Mouse (Mus musculus) midbrain, embryonic 12.5 days (tissue): ENCODE data around the gene Slit3. TPM values are rescaled to one million over a fixed set of nuclear protein-coding genes. Genes with fewer than 3 reads are reported as not detected.

Experiments used
- ATAC-seq: fragments of 200-750 bp; cut with Nextera tagmentation; 2 replicates; pipeline ENCODE4 v1.8.0; 2017; ENCODE audit warnings: low read depth, moderate TSS enrichment, moderate library complexity; ENCODE audit not compliant: low FRiP score
- H3K27ac ChIP-seq: fragments of 300-500 bp; sonication (generic); replicated peaks from 2 replicates; pipeline ENCODE4 v1.5.1; 2016; ENCODE audit warnings: mild to moderate bottlenecking
- H3K27me3 ChIP-seq: fragments of 300-500 bp; sonication (generic); 2 replicates; pipeline ENCODE4 v1.6.1; 2016; ENCODE audit warnings: mild to moderate bottlenecking
- H3K36me3 ChIP-seq: fragments of 300-500 bp; sonication (generic); 2 replicates; pipeline ENCODE4 v1.6.1; 2016
- H3K4me1 ChIP-seq: fragments of 300-500 bp; sonication (generic); 2 replicates; pipeline ENCODE4 v1.6.1; 2016
- H3K4me2 ChIP-seq: fragments of 300-500 bp; sonication (generic); replicated peaks from 2 replicates; pipeline ENCODE4 v1.6.1; 2016; ENCODE audit warnings: mild to moderate bottlenecking, moderate library complexity
- H3K4me3 ChIP-seq: fragments of 300-500 bp; sonication (generic); 2 replicates; pipeline ENCODE4 v1.5.1; 2016; ENCODE audit warnings: mild to moderate bottlenecking
- H3K9ac ChIP-seq: fragments of 300-500 bp; sonication (generic); replicated peaks from 2 replicates; pipeline ENCODE4 v1.6.1; 2016; ENCODE audit warnings: mild to moderate bottlenecking, moderate library complexity
- H3K9me3 ChIP-seq: fragments of 300-500 bp; sonication (generic); 2 replicates; pipeline ENCODE4 v1.6.1; 2016; ENCODE audit warnings: mild to moderate bottlenecking
- WGBS: fragments of 180-500 bp; shearing (Covaris S2); methylation state at CpG from one replicate; pipeline ENCODE4 v1.1.7; 2016; 5-methylcytosine and 5-hydroxymethylcytosine counted together
- polyA plus RNA-seq: library from polyadenylated mRNA; unstranded; fragments of >200 nt; fragmentation: Nextera tagmentation; extraction: Ambion mirVana; gene quantifications from 2 replicates; pipeline ENCODE4 v1.2.1, GENCODE M21; 2016

Gene Slit3
- polyA plus RNA-seq, 1 experiment from 2014 or later = 16.2 TPM

GRCm38 (mm10) chr11:35282825-35283571 lies 162.0 kb downstream of the Slit3 start:
- peaks cover 54% of the 10 kb centered on the region for H3K27me3 ChIP-seq
- no peak overlapping the region for H3K27ac ChIP-seq
- no peaks in the 10 kb centered on the region for H3K36me3 ChIP-seq
- ATAC-seq = peak; percentile 47; the same call in 1 of the 2 replicates
- peak overlapping the region; percentile 29 for H3K4me2 ChIP-seq
- no peak overlapping the region for H3K4me3 ChIP-seq
- peaks cover 16% of the 10 kb centered on the region for H3K4me1 ChIP-seq
- WGBS = 16% methylated on average over 12 of the region's 12 CpGs
- H3K9ac ChIP-seq = no peak overlapping the region
- H3K9me3 ChIP-seq = no peaks in the 10 kb centered on the region

- no peak for ATAC-seq
- Histone ChIP-seq H3K9ac (no peak overlapping the region), H3K4me3 (no peak overlapping the region), H3K27me3 (peaks cover 53% of the 10 kb centered on the region), H3K4me1 (peaks cover 14% of the 10 kb centered on the region), H3K9me3 (no peaks in the 10 kb centered on the region), H3K27ac (no peak overlapping the region), H3K4me2 (no peak overlapping the region), H3K36me3 (no peaks in the 10 kb centered on the region)
- WGBS = 28% methylated on average over 3 of the region's 3 CpGs
Observed at GRCm38 (mm10) chr11:35283767-35284166, 162.7 kb downstream of the Slit3 start.

GRCm38 (mm10) chr11:35286578-35287390 lies 165.8 kb downstream of the Slit3 start:
- Histone ChIP-seq H3K27ac (no peak overlapping the region), H3K4me2 (no peak overlapping the region), H3K27me3 (peaks cover 37% of the 10 kb centered on the region), H3K9me3 (no peaks in the 10 kb centered on the region), H3K4me3 (no peak overlapping the region), H3K4me1 (peaks cover 14% of the 10 kb centered on the region), H3K36me3 (no peaks in the 10 kb centered on the region), H3K9ac (no peak overlapping the region)
- ATAC-seq = no peak
- WGBS = 77% methylated on average over 13 of the region's 13 CpGs

- Histone ChIP-seq H3K4me3 (no peak overlapping the region), H3K4me1 (peaks cover 11% of the 10 kb centered on the region), H3K9me3 (no peaks in the 10 kb centered on the region), H3K27ac (no peak overlapping the region), H3K4me2 (no peak overlapping the region), H3K27me3 (peaks cover 31% of the 10 kb centered on the region), H3K9ac (no peak overlapping the region), H3K36me3 (no peaks in the 10 kb centered on the region)
- 93% methylated on average over 7 of the region's 7 CpGs for WGBS
- no peak for ATAC-seq
Observed at GRCm38 (mm10) chr11:35288056-35288455, 167.0 kb downstream of the Slit3 start.

- no peaks in the 10 kb centered on the region for H3K9me3 ChIP-seq
- WGBS = 88% methylated on average over 14 of the region's 14 CpGs
Observed at GRCm38 (mm10) chr11:35288761-35289278, 167.8 kb downstream of the Slit3 start.

GRCm38 (mm10) chr11:35292228-35292747 lies 171.3 kb downstream of the Slit3 start:
- H3K4me2 ChIP-seq = no peak overlapping the region
- no peak overlapping the region for H3K4me3 ChIP-seq
- 76% methylated on average over 8 of the region's 8 CpGs for WGBS
- no peak overlapping the region for H3K27ac ChIP-seq
- peaks cover 11% of the 10 kb centered on the region; the same call in 1 of the 2 replicates for H3K4me1 ChIP-seq
- no peaks in the 10 kb centered on the region for H3K36me3 ChIP-seq
- no peak for ATAC-seq
- H3K9me3 ChIP-seq = no peaks in the 10 kb centered on the region
- H3K27me3 ChIP-seq = peaks cover 29% of the 10 kb centered on the region
- no peak overlapping the region for H3K9ac ChIP-seq

More at GRCm38 (mm10) chr11:35288761-35289278, 167.8 kb downstream of the Slit3 start:
- Histone ChIP-seq H3K36me3 (no peaks in the 10 kb centered on the region), H3K9ac (no peak overlapping the region), H3K4me3 (no peak overlapping the region), H3K27ac (no peak overlapping the region), H3K4me1 (peaks cover 3% of the 10 kb centered on the region), H3K4me2 (no peak overlapping the region), H3K27me3 (peaks cover 38% of the 10 kb centered on the region)
- ATAC-seq = no peak

- Histone ChIP-seq H3K4me2 (no peak overlapping the region), H3K36me3 (no peaks in the 10 kb centered on the region), H3K4me1 (peaks cover 11% of the 10 kb centered on the region; the same call in 1 of the 2 replicates), H3K4me3 (no peak overlapping the region), H3K27me3 (peaks cover 31% of the 10 kb centered on the region), H3K9me3 (no peaks in the 10 kb centered on the region), H3K9ac (no peak overlapping the region), H3K27ac (no peak overlapping the region)
- ATAC-seq = no peak
- WGBS = 79% methylated on average over 5 of the region's 5 CpGs
Observed at GRCm38 (mm10) chr11:35293197-35293596, 172.2 kb downstream of the Slit3 start.

- 78% methylated on average over 7 of the region's 7 CpGs for WGBS
- H3K9me3 ChIP-seq = no peaks in the 10 kb centered on the region
- ATAC-seq = no peak
- H3K27me3 ChIP-seq = peaks cover 44% of the 10 kb centered on the region
- no peak overlapping the region for H3K4me3 ChIP-seq
- H3K4me2 ChIP-seq = no peak overlapping the region
- H3K36me3 ChIP-seq = no peaks in the 10 kb centered on the region
- H3K4me1 ChIP-seq = peaks cover 11% of the 10 kb centered on the region; the same call in 1 of the 2 replicates
- H3K27ac ChIP-seq = no peak overlapping the region
- H3K9ac ChIP-seq = no peak overlapping the region
Observed at GRCm38 (mm10) chr11:35294670-35295069, 173.6 kb downstream of the Slit3 start.

- Histone ChIP-seq H3K27me3 (peaks cover 50% of the 10 kb centered on the region), H3K4me3 (no peak overlapping the region), H3K27ac (no peak overlapping the region), H3K4me1 (peaks cover 11% of the 10 kb centered on the region; the same call in 1 of the 2 replicates), H3K36me3 (no peaks in the 10 kb centered on the region), H3K9ac (no peak overlapping the region), H3K9me3 (no peaks in the 10 kb centered on the region), H3K4me2 (no peak overlapping the region)
- WGBS = 55% methylated on average over 3 of the region's 3 CpGs
- no peak for ATAC-seq
Observed at GRCm38 (mm10) chr11:35295162-35295799, 174.3 kb downstream of the Slit3 start.

GRCm38 (mm10) chr11:35296803-35297202 lies 175.8 kb downstream of the Slit3 start:
- peaks cover 50% of the 10 kb centered on the region for H3K27me3 ChIP-seq
- ATAC-seq = no peak
- H3K4me2 ChIP-seq = no peak overlapping the region
- WGBS = 96% methylated on average over 5 of the region's 5 CpGs
- H3K27ac ChIP-seq = no peak overlapping the region
- H3K4me3 ChIP-seq = no peak overlapping the region
- no peak overlapping the region for H3K9ac ChIP-seq
- H3K4me1 ChIP-seq = peaks cover 11% of the 10 kb centered on the region; the same call in 1 of the 2 replicates
- no peaks in the 10 kb centered on the region for H3K9me3 ChIP-seq
- no peaks in the 10 kb centered on the region for H3K36me3 ChIP-seq

- 85% methylated on average over 5 of the region's 5 CpGs for WGBS
- Histone ChIP-seq H3K27me3 (peaks cover 48% of the 10 kb centered on the region), H3K4me2 (no peak overlapping the region)
Observed at GRCm38 (mm10) chr11:35297319-35297718, 176.3 kb downstream of the Slit3 start.

More at GRCm38 (mm10) chr11:35297319-35297718, 176.3 kb downstream of the Slit3 start:
- Histone ChIP-seq H3K9ac (no peak overlapping the region), H3K36me3 (no peaks in the 10 kb centered on the region), H3K4me1 (peaks cover 11% of the 10 kb centered on the region; the same call in 1 of the 2 replicates), H3K9me3 (no peaks in the 10 kb centered on the region), H3K27ac (no peak overlapping the region), H3K4me3 (no peak overlapping the region)
- ATAC-seq = no peak
